Mouse (Mus musculus) hindbrain, embryonic 14.5 days (tissue): ENCODE data around the gene Ccdc9. TPM values are rescaled to one million over a fixed set of nuclear protein-coding genes. Genes with fewer than 3 reads are reported as not detected.
A peak's percentile ranks its signal among the peaks of the same experiment; 100 is the strongest.

Experiments used
- ATAC-seq: fragments of 200-750 bp; cut with Nextera tagmentation; 2 replicates; pipeline ENCODE4 v1.8.0; 2017; ENCODE audit warnings: moderate number of reproducible peaks, mild to moderate bottlenecking, moderate TSS enrichment, moderate library complexity; ENCODE audit not compliant: low FRiP score
- DNase-seq: peaks from one replicate; pipeline ENCODE4 v3.0.0-alpha.2; 2015; ENCODE audit warnings: low spot score
- H3K27ac ChIP-seq: fragments of 300-500 bp; sonication (generic); 2 replicates; pipeline ENCODE4 v1.5.1; 2014; ENCODE audit warnings: mild to moderate bottlenecking, moderate library complexity
- H3K27me3 ChIP-seq: fragments of 300-500 bp; sonication (generic); 2 replicates; pipeline ENCODE4 v1.6.1; 2014; ENCODE audit warnings: mild to moderate bottlenecking, low read length, mixed read lengths; ENCODE audit not compliant: control insufficient read depth, insufficient read depth
- H3K36me3 ChIP-seq: fragments of 300-500 bp; sonication (generic); replicated peaks from 2 replicates; pipeline ENCODE4 v1.6.1; 2014; ENCODE audit not compliant: control insufficient read depth, insufficient read depth
- H3K4me1 ChIP-seq: fragments of 300-500 bp; sonication (generic); replicated peaks from 2 replicates; pipeline ENCODE4 v1.6.1; 2014; ENCODE audit warnings: antibody characterized with exemption, low read length, mixed read lengths; ENCODE audit not compliant: control insufficient read depth, insufficient read depth
- H3K4me2 ChIP-seq: fragments of 300-500 bp; sonication (generic); replicated peaks from 2 replicates; pipeline ENCODE4 v1.6.1; 2014; ENCODE audit warnings: mild to moderate bottlenecking, moderate library complexity
- H3K4me3 ChIP-seq: fragments of 300-500 bp; sonication (generic); replicated peaks from 2 replicates; pipeline ENCODE4 v1.5.1; 2014; ENCODE audit warnings: mild to moderate bottlenecking, low read length
- H3K9ac ChIP-seq: fragments of 300-500 bp; sonication (generic); 2 replicates; pipeline ENCODE4 v1.6.1; 2014
- H3K9me3 ChIP-seq: fragments of 300-500 bp; sonication (generic); 2 replicates; pipeline ENCODE4 v1.6.1; 2016; ENCODE audit warnings: low read length; ENCODE audit not compliant: control insufficient read depth
- WGBS: fragments of 180-500 bp; shearing (Covaris S2); extraction: QIAGEN DNeasy Blood & Tissue Kit; methylation state at CpG from one replicate; pipeline ENCODE4 v1.1.7; 2014; 5-methylcytosine and 5-hydroxymethylcytosine counted together
- polyA plus RNA-seq: library from polyadenylated mRNA; unstranded; fragments of >200 nt; fragmentation: Nextera tagmentation; extraction: Ambion mirVana; gene quantifications from 2 replicates; pipeline ENCODE4 v1.2.1, GENCODE M21; 2014

Gene Ccdc9
- polyA plus RNA-seq, 1 experiment from 2014 or later: 17.0 TPM

- DNase-seq: peak; percentile 36
- H3K27me3 ChIP-seq: no peaks in the 10 kb centered on the region
- peaks cover 25% of the 10 kb centered on the region for H3K4me1 ChIP-seq
- peak overlapping the region; percentile 63 for H3K4me3 ChIP-seq
- no peaks in the 10 kb centered on the region for H3K9me3 ChIP-seq
- H3K4me2 ChIP-seq: peak overlapping the region; percentile 94
- 8% methylated on average over 13 of the region's 13 CpGs for WGBS
- H3K36me3 ChIP-seq: peaks cover 14% of the 10 kb centered on the region
- H3K9ac ChIP-seq: peak overlapping the region; percentile 90
- peak; percentile 15; the same call in 1 of the 2 replicates for ATAC-seq
- H3K27ac ChIP-seq: peak overlapping the region; percentile 95
These were observed 27.7 kb upstream of the Ccdc9 start for GRCm38 (mm10) chr7:16314221-16314775.

GRCm38 (mm10) chr7:16313481-16314220 is 27.1 kb upstream of the Ccdc9 start:
- Histone ChIP-seq H3K27me3 (no peaks in the 10 kb centered on the region), H3K9me3 (no peaks in the 10 kb centered on the region), H3K4me1 (peaks cover 25% of the 10 kb centered on the region), H3K9ac (peak overlapping the region; percentile 90), H3K4me2 (peak overlapping the region; percentile 94), H3K36me3 (peaks cover 14% of the 10 kb centered on the region), H3K27ac (peak overlapping the region; percentile 95), H3K4me3 (peak overlapping the region; percentile 63)
- ATAC-seq (peak; percentile 68), DNase-seq (peak; percentile 82)
- 1% methylated on average over 58 of the region's 66 CpGs for WGBS

- DNase-seq (peak; percentile 52), ATAC-seq (no peak)
- WGBS: 2% methylated on average over 12 of the region's 12 CpGs
- Histone ChIP-seq H3K9ac (peak overlapping the region; percentile 86), H3K36me3 (peaks cover 8% of the 10 kb centered on the region), H3K4me3 (peak overlapping the region; percentile 63), H3K4me2 (peak overlapping the region; percentile 94), H3K4me1 (peaks cover 25% of the 10 kb centered on the region), H3K9me3 (no peaks in the 10 kb centered on the region), H3K27ac (peak overlapping the region; percentile 76), H3K27me3 (no peaks in the 10 kb centered on the region)
These were observed 26.2 kb upstream of the Ccdc9 start for GRCm38 (mm10) chr7:16312672-16313311.

GRCm38 (mm10) chr7:16312011-16312671 is 25.5 kb upstream of the Ccdc9 start:
- Histone ChIP-seq H3K27ac (peak overlapping the region; percentile 76), H3K9ac (peak overlapping the region; percentile 86), H3K27me3 (no peaks in the 10 kb centered on the region), H3K36me3 (peaks cover 2% of the 10 kb centered on the region; the same call in 1 of the 2 replicates), H3K4me1 (peaks cover 25% of the 10 kb centered on the region), H3K4me2 (peak overlapping the region; percentile 94), H3K9me3 (no peaks in the 10 kb centered on the region), H3K4me3 (peak overlapping the region; percentile 63)
- DNase-seq (peak; percentile 29), ATAC-seq (no peak)
- under 1% methylated on average over 44 of the region's 49 CpGs for WGBS

GRCm38 (mm10) chr7:16311453-16312004 is 24.9 kb upstream of the Ccdc9 start:
- Histone ChIP-seq H3K4me1 (peaks cover 25% of the 10 kb centered on the region), H3K27me3 (no peaks in the 10 kb centered on the region), H3K36me3 (no peaks in the 10 kb centered on the region), H3K27ac (peak overlapping the region; percentile 76), H3K9me3 (no peaks in the 10 kb centered on the region), H3K9ac (peak overlapping the region; percentile 86), H3K4me2 (peak overlapping the region; percentile 94), H3K4me3 (peak overlapping the region; percentile 63)
- DNase-seq (peak; percentile 42), ATAC-seq (no peak)
- 0% methylated on average over 14 of the region's 14 CpGs for WGBS

GRCm38 (mm10) chr7:16310521-16311452 is 24.2 kb upstream of the Ccdc9 start:
- Histone ChIP-seq H3K9me3 (no peaks in the 10 kb centered on the region), H3K27me3 (no peaks in the 10 kb centered on the region), H3K36me3 (no peaks in the 10 kb centered on the region), H3K9ac (peak overlapping the region; percentile 86), H3K4me1 (peaks cover 25% of the 10 kb centered on the region), H3K27ac (peak overlapping the region; percentile 51), H3K4me3 (peak overlapping the region; percentile 63), H3K4me2 (peak overlapping the region; percentile 94)
- peak; percentile 12; the same call in 1 of the 2 replicates for ATAC-seq
- WGBS: 2% methylated on average over 31 of the region's 31 CpGs
- peak; percentile 54 for DNase-seq

- Histone ChIP-seq H3K9me3 (no peaks in the 10 kb centered on the region), H3K4me2 (peak overlapping the region; percentile 94), H3K9ac (peak overlapping the region; percentile 53), H3K4me3 (peak overlapping the region; percentile 63), H3K27ac (0 out of 2 replicates have a peak overlapping the region, but pooled peaks have one; percentile 51), H3K27me3 (no peaks in the 10 kb centered on the region), H3K36me3 (no peaks in the 10 kb centered on the region), H3K4me1 (peaks cover 25% of the 10 kb centered on the region)
- ATAC-seq: peak; percentile 5; the same call in 1 of the 2 replicates
- DNase-seq: peak; percentile 72
- WGBS: under 1% methylated on average over 20 of the region's 56 CpGs
These were observed 23.5 kb upstream of the Ccdc9 start for GRCm38 (mm10) chr7:16310020-16310520.
